Mouse (Mus musculus): ENCODE results near the gene Snx32.

Snx32 gene

DNA sequence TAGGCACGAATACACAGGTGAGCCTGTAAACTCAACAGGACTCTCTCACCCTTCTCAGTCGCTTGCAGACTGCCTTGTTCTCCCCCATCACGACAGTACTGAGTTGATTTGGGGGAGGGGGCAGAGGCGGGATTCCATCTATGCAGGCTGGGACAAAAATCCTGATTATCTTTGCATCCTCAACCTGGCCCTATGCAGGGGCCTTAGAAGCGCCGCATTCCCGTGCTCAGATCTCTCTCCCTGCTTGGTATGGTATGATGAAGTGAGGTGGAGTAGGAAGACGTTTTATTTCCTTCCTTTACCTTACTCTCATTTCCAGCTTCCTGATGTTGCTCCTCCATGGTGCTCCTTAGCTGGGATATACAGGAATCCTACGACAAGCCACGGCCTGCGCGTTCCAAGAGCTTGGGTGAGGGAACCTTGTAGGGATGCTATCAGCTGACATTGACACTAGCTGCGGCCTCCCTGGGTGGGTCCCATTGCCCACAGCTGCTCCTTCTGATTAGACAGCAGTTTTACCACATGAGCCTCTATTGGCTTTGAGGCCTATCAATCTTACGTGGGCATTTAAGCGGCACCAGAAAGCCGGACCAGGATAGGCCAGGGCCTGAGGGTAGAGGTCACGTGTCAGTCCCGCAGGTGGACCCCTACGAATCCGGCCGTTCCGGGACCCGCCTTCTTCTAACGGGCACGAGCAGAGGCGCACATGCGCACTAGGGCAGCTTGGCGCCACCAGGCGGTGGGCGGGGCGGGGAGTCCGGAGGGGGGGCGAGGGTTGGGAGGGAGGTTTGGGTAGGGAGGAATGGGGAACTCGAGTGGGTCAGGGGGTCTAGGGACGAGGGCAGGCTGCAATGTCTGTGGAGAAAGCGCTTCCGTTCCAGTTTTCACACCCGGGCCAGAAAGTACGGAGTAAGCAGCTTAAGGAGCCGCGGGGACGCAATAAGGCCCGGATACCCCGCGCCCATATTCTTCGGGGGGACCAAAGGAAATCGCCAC lies at the start of gene Snx32:
TSS of gene Snx32 (minus strand) at position 508 of the 996 bp plus-strand sequence.
- peak; percentile 96 for DNase-seq (ENCODE audit: low spot score)

DNA sequence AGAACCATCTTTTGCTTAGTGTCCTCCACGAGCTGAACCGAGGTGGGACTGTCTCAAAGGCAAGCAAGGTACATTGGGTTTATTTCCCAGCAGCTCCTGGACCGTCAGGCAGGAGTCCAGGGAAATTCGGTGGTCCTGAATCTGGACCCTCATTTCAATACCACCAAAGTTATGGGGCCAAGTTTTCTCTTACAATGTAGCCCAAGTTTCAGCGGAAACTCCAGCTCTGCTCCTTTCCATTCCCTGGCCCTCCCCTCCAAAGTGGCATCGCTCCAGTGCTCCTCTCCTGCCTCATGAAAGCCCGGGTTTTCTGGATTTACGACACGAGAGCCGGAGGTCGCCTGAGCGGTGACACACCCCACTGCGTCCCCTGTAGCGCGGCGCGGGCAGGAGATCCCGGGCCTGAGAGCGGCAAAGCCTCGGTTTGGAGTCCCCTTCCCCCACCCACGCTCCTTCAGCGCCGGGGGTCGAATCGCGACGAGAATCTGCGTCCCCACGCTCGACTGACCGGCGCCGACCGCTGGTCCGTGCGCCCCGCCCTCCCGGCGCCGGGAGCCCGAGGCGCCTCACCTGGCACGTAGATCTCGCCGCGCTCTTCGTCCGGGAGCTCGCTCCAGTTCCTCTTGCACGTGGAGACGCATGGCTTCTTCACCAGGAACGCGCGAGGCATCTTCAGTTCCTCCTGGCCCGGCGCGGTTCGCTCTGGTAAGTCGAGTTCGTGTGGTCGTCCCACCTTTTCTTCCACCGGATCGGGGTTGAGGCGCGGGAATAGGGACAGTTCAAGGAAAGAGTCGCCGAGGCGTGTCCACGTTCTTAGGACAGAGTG lies 49.5 kb upstream of the Snx32 start:
- peak; percentile 36 for DNase-seq (ENCODE audit: low spot score)

DNA sequence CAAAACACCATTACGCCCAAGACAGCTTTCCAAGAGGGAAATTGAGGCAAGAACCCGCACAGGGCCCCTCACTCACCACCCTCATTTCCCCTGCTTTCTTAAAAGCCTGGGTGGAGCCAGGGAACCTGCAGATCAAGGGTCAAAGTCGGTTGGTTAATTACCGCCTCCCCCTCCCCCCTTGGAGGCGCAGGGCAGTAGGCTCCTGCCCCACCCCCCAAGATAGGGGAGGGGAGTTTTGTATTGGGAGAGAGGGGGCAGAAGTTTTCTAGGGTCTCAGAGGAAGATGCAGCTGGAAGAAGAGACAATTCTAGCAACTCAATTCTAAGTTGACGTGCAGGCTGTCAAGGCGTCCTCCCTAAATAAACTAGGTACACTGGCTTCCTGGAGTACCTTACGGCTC lies 48.9 kb upstream of the Snx32 start:
- DNase-seq (ENCODE audit: low spot score): no peak

DNA sequence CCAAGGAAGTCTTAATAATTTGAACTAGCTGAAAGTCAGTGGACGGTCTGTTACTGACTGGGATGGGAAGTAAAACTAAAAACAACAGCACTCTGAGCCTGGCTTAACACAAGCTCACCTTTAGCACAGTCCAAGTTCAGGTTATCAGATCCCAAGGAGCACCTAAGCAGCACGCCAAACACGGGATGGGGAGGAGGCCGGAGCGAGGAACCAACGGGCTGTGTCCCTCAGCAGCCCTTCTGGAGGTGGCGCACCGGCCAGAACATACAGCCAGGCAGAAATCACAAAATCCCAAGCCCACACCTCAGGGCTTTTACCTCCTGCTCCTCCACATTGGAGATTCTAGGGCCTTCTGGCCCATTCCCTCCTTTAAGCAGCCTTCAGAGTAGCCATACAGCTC lies 48.4 kb upstream of the Snx32 start:
- no peak for DNase-seq (ENCODE audit: low spot score)

DNA sequence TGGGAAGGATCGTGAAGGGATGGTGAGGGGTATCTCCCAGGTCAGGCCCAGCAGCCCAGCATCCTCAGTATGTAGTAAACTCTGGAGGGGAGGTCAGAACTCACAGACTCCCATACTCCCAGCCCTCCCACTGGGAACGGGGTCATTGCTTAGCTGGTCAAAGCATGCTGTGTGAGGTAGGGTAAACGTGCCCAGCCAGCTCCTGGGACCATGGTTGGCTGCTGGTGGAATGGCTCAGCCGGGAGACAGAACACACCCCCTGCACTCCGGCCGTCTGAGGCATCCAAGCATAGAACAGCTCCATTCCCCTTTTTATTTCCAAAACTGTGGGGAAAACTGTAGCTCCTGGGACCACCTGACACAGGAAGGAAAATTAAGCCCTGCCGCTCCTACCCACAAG lies 47.8 kb upstream of the Snx32 start:
- DNase-seq (ENCODE audit: low spot score): no peak

DNA sequence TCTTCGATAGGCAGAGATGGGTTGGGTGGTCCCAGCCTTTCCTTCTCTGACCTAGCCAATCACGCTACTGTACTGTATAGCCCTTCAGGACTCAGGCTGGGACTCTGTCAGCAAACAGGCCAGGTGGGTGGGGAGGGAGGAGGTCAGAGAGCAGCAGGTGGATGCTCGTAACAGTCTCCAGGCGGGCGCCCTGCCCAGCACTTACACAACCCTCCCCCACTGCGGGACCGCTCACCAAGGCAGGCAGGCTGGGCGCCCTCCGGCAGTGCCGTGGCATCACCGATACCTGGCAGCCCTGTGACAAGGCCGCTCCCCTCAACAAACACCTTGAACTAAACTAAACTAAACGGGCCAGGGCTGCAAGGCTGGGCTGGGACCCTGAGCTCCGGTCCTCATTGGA lies 43.9 kb upstream of the Snx32 start:
- DNase-seq (ENCODE audit: low spot score): no peak

DNA sequence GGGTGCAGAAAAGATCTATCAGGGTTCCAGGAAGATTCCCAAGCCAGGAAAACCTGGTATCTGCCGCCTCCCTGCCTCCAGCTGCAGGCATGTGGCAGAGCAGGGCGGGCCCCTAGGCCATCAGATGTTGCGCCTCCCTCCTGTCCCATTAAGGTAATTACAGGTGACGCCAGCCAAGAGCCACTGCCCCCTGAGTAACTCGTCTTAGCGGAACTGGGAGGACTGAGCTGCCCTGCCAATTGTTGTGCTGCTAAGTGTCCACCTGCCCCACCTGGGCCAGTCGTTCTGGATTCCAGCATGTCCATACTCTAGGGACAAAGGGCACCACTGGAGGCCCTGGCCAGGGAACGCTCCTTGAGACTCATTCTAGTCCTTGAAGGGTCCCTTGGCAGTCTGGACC lies 43.5 kb upstream of the Snx32 start:
- no peak for DNase-seq (ENCODE audit: low spot score)

DNA sequence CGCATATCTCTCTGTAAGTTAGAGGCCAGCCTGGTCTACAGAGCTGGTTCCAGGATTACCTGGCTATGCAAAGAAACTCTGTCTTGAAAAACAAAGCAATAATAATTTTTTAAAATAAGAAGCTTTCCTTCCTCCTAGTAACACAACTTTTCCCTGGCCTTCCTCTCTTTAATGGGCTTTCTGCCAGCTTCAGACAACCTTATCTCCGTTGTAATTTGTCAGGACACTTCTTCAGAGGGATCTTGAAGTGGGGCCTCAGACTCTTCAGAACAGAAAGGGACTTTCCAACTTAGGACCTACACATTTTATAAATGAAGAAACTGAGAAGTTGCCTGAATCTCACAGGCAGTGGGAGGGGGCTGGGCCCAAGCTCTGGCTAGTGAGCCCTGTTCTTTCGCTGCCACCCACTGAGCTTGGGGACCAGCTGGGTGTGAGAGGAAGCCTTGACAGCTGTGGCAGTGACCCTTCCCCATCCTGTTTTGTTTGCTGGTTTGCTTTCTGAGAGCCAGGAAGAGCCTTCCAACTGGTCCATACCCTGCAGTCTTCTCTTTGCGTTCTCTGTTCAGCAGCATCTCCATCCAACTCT lies 37.2 kb upstream of the Snx32 start:
- DNase-seq (ENCODE audit: low spot score): no peak

DNA sequence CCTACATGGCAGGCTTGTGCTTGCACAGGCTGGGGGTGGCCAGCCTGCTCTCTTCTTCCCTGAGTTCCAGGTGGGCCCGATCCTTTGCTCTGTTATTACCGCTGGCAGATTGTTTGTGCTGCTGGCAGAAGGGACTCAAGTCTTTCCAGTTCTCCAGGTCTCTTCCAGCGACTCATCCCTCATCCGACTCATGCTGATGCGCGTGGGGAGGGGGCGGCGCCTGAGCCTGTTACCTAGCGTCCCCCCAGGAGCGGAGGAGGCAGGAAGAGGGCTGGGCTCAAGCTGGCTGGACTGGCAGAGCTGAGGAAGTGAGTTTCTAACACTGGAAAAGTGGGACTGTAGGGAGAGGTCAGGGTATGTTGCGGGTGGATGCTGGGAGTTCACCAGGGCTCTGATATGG lies 33.7 kb upstream of the Snx32 start:
- no peak for DNase-seq (ENCODE audit: low spot score)

DNA sequence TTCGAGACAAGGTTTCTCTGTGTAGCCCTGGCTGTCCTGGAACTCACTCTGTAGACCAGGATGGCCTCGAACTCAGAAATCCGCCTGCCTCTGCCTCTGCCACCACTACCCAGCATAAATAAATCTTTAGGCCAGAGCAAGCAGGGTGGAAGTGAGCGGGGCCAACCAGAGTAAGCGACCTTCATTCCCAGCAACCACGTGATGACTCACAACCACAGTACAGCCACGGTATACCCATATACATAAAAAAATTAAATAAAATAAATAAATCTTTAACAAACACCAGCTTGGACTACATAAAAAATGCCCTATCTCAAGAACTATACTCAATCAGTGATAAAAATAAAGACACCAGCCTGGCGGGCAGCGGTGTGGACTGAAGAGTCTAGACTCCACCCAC lies 33.0 kb upstream of the Snx32 start:
- no peak for DNase-seq (ENCODE audit: low spot score)

DNA sequence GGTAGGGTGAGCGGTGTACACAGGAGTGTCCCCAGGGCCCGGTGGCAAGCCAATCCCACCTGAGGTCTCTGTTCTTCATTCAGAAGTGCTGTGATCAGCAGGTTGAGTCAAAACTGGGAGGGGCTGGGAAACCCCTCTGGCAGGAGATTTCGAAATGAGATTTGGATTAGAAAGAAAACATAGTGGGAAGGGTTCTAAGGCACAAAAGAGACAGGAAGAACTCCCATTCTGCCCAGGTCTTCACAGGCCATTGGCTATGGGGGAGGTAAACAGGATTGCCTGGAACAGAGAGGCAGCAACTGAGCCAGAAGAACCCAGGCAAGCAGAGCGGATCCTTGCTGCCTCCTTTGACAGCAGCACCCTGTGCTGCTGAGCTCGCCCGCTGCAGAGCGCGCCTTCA lies 28.4 kb upstream of the Snx32 start:
- no peak for DNase-seq (ENCODE audit: low spot score)

DNA sequence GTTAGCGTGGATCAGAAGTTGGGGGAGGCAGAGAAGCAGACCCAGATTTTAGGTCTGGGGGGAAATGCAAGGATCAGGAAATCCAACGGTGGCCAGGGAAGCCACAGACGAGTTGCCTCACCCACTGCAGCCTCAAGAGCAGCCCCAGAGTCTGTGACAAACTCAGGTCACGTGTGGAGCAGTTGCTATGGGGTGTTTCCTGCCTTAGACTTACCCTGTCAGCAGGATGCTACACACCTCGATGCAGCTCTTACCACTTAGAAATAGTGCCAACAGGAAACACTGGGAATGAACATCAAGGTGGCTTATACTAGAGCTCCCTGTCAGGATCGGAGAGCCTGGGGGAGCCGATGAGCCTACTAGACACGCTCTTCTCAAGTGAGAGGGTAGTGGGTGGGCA lies 22.2 kb upstream of the Snx32 start:
- DNase-seq (ENCODE audit: low spot score): no peak

DNA sequence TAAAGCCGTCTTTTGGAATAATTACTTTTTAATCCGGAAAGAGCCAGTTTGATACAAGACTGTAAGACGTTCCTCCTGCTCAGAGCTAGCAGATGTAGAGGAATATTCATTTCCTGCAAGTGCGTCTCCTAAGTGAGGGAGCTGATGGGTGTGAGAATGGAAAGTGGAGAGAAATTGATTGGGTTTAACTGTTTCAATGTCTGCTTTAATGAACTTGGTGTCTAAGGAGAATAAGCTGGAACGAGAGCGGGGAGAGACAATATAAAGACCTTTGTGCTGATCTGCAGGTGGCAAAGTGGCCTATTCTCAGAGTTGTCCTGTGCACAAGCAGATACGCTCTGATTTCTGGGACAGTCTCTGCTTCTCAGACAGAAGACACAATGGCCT lies 19.8 kb upstream of the Snx32 start:
- peak; percentile 19 for DNase-seq (ENCODE audit: low spot score)

DNA sequence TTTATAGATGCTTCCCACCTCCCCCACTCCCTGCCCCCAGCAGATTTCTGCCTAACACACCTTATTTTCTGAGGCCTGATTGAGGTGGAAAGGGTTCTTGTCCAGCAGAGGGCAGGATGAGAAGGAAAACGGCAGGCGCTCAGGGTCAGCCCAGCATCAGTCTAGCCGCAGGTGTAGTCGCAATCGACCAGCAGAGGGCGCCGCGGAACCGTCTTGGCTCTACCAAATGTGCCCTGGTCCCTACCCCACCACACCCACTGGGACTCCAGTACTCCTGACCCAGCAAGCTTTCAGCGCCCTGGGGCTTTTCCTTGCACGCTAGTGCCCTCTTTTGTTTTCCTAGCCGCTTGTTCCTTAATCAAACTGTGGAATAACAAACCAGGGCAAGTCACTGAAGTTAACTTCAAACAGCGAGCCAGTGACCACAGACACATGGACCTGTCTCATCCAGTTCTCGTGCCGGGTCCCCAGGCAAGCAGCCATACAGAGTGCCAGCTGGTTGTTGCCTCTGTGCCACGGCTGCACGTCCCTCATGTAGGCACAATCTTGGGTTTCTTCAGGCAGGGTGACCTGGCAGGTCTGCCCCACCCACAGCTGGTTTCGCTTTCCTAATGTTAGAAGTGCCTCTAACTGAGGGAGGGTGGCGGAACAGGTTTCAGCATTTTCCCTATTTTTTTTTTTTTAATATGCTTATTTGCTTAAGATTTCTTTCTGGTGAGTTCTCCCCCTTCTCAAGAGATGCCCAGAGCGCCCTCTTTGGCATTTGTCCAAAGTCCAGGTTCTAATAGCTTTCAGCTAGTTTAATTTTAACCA lies 19.2 kb upstream of the Snx32 start:
- DNase-seq (ENCODE audit: low spot score): peak; percentile 98

DNA sequence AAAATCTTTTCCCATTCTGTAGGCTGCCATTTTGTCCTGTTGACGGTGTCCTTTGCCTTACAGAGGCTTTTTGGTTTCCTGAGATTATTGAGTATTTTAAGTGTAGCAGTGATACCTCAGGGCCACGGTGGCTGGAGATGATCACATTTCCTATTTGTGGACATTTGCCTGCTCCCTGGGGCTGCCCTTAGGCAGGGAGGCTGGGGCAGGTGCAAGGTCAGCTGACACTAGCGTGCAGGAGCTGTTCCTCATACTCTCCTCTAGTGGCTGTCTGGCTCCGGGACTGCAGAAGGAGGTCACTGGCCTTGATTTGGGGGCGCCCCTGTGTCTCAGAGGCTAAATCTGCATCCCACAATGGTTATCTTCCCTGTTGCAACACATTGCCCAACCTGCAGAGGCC lies 14.9 kb upstream of the Snx32 start:
- no peak for DNase-seq (ENCODE audit: low spot score)

DNA sequence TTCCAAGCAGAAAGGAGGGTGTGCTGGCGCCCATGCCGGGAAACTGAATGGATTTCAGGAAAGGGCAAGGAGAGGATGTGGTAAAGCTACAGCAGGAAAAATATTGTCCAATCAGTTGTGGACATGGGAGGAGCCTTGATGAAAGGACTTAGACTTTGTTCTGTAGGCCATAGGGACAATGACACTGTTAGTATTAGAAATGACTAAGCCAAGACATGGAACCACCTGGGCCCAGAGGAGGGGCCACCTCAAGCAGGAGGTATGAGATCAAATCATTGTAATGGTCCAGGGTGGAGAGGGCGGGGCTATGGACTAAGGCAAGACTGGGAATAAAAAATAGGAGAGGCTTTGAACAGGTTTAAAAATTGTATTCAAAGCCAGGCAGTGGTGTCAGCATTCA lies 8.4 kb upstream of the Snx32 start:
- no peak for DNase-seq (ENCODE audit: low spot score)

DNA sequence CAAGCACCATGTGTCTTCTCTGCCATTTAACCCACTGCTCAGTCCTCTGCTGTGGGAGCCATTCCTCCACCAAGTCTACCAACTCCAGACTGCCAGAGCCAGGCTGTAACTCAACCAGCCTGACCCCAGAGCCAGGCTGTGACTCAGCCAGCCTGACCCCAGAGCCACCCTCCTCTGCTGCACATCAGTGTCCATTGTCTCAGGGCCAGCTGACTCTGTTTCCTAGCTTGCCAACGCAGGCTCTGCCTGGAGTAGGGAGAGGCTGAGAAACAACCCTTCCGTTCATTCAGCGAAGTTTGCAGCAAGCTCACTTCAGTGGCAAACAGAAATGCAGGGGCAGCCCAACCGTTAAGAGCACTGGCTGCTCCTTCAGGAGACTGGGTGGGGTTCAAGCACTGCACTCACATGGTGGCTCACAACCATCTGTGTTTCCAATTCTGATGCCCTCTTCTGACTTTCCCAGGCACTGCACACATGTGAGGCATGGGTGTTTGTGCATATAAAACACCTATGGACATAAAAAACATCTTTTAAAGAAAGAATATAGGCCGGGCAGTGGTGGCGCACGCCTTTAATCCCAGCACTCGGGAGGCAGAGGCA lies 6.7 kb upstream of the Snx32 start:
- no peak for DNase-seq (ENCODE audit: low spot score)

DNA sequence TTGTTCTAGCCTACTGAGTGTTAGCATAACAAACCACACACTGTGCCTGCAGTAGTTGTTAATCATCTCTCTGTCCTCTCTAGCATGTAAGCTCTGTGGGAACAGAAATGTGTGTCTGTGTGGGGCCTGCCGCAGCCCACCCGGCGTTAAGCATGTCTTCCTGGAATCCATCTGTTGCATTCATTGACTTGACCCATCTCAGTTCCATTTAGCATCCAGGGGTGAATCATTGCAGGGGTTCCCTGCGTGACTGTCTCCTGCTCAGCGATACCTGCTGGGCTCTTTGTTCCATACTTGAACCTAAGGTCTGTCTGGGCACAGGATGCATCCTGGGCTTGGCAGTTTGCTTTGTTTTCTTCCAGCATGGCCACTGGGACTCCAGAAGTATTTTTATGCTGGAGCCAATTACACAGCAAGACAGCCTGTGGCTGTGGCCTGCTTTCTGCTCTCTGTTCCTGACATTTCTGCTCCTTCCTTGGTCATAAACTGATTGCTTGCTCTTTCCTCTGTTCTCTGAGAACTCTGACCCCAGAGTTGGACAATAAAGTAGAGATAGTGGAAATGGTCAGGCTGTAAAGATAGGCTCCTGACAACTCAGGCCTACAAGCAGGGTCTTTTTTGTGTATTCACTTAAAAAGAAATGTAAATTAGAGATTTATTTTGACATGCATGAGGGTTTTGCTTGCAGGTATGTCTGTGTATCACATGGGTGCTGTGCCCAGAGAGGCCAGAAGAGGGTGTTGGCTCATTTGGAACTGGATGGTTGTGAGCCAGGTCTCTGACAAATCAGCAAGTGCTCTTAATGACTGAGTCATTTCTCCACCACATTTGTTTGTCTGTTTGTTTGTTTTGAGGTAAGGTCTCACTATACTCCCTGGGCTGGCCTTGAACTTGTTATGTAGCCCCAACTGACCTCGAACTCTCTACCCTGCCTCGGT lies 5.8 kb upstream of the Snx32 start:
- DNase-seq (ENCODE audit: low spot score): no peak

DNA sequence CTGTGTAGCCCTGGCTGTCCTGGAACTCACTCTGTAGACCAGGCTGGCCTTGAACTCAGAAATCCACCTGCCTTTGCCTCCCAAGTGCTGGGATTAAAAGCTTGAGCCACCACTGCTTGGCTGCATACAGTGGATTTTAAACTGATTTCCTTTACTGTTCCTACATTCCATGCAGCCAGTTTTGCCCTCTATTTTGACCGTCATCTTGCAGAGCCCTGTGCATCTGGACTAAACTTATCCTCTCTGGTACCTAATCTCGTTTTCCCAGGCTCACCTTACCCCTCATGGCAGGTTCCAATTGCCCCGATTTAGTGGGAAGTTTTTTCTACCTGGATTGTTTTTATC lies 2.6 kb upstream of the Snx32 start:
- no peak for DNase-seq (ENCODE audit: low spot score)
